Mouse (Mus musculus): ENCODE results near the gene Actg1. TPM values are rescaled to one million over a fixed set of nuclear protein-coding genes. Genes with fewer than 3 reads are reported as not detected.
A peak's percentile ranks its signal among the peaks of the same experiment; 100 is the strongest.

The Actg1 gene
- polyA plus RNA-seq, 1 experiment, result 2,484 TPM

GRCm38 (mm10) chr11:120307566-120308430 lies 40.5 kb downstream of the Actg1 start:
- TF ChIP-seq CTCF (IDR thresholded peaks at IDR 0.05; ENCODE audit: low read depth, low read length), result peak; percentile 92
- TF ChIP-seq EP300 (IDR thresholded peaks at IDR 0.05; ENCODE audit: insufficient read depth, low read depth, low read length), result 0 out of 2 replicates have a peak, but pooled peaks have one; percentile 22
- TF ChIP-seq POLR2A (IDR thresholded peaks at IDR 0.05; ENCODE audit: insufficient read depth, low read length), result no peak
- H3K9ac ChIP-seq (ENCODE audit: low read depth, poor library complexity, severe bottlenecking), result no peak overlapping the region
- H3K4me1 ChIP-seq (ENCODE audit: control insufficient read depth, insufficient read depth, low read length), result peaks cover 3% of the 10 kb centered on the region
- no peaks in the 10 kb centered on the region for H3K9me3 ChIP-seq (replicated peaks; ENCODE audit: control insufficient read depth, insufficient read depth, low read length, poor library complexity, severe bottlenecking)
- 0 out of 2 replicates have a peak overlapping the region, but pooled peaks have one; percentile 10 for H3K4me3 ChIP-seq (ENCODE audit: low read depth, low read length)
- H3K27me3 ChIP-seq (ENCODE audit: control insufficient read depth, insufficient read depth, low read length, poor library complexity, severe bottlenecking), result no peaks in the 10 kb centered on the region
- no peak overlapping the region for H3K27ac ChIP-seq (ENCODE audit: insufficient read depth, low read length)
- H3K36me3 ChIP-seq (ENCODE audit: control insufficient read depth, insufficient read depth, low read length, poor library complexity, severe bottlenecking), result no peaks in the 10 kb centered on the region

- Histone ChIP-seq H3K9ac (ENCODE audit: low read depth, poor library complexity, severe bottlenecking) (no peak overlapping the region), H3K4me3 (ENCODE audit: low read depth, low read length) (no peak overlapping the region), H3K4me1 (ENCODE audit: control insufficient read depth, insufficient read depth, low read length) (peaks cover 3% of the 10 kb centered on the region)
These were observed 41.3 kb downstream of the Actg1 start for GRCm38 (mm10) chr11:120307132-120307413.

GRCm38 (mm10) chr11:120306366-120307131 lies 41.8 kb downstream of the Actg1 start:
- TF ChIP-seq POLR2A (IDR thresholded peaks at IDR 0.05; ENCODE audit: insufficient read depth, low read length), result no peak
- TF ChIP-seq EP300 (IDR thresholded peaks at IDR 0.05; ENCODE audit: insufficient read depth, low read depth, low read length), result no peak
- no peak for TF ChIP-seq CTCF (IDR thresholded peaks at IDR 0.05; ENCODE audit: low read depth, low read length)
- Histone ChIP-seq H3K27me3 (ENCODE audit: control insufficient read depth, insufficient read depth, low read length, poor library complexity, severe bottlenecking) (no peaks in the 10 kb centered on the region), H3K4me3 (ENCODE audit: low read depth, low read length) (no peak overlapping the region), H3K9me3 (replicated peaks; ENCODE audit: control insufficient read depth, insufficient read depth, low read length, poor library complexity, severe bottlenecking) (no peaks in the 10 kb centered on the region), H3K9ac (ENCODE audit: low read depth, poor library complexity, severe bottlenecking) (no peak overlapping the region), H3K27ac (ENCODE audit: insufficient read depth, low read length) (no peak overlapping the region), H3K36me3 (ENCODE audit: control insufficient read depth, insufficient read depth, low read length, poor library complexity, severe bottlenecking) (no peaks in the 10 kb centered on the region), H3K4me1 (ENCODE audit: control insufficient read depth, insufficient read depth, low read length) (peaks cover 3% of the 10 kb centered on the region)

More at GRCm38 (mm10) chr11:120307132-120307413, 41.3 kb downstream of the Actg1 start:
- no peaks in the 10 kb centered on the region for H3K9me3 ChIP-seq (replicated peaks; ENCODE audit: control insufficient read depth, insufficient read depth, low read length, poor library complexity, severe bottlenecking)
- H3K36me3 ChIP-seq (ENCODE audit: control insufficient read depth, insufficient read depth, low read length, poor library complexity, severe bottlenecking), result no peaks in the 10 kb centered on the region
- no peaks in the 10 kb centered on the region for H3K27me3 ChIP-seq (ENCODE audit: control insufficient read depth, insufficient read depth, low read length, poor library complexity, severe bottlenecking)
- no peak for TF ChIP-seq POLR2A (IDR thresholded peaks at IDR 0.05; ENCODE audit: insufficient read depth, low read length)
- no peak for TF ChIP-seq CTCF (IDR thresholded peaks at IDR 0.05; ENCODE audit: low read depth, low read length)
- no peak for TF ChIP-seq EP300 (IDR thresholded peaks at IDR 0.05; ENCODE audit: insufficient read depth, low read depth, low read length)
- H3K27ac ChIP-seq (ENCODE audit: insufficient read depth, low read length), result no peak overlapping the region

DNA sequence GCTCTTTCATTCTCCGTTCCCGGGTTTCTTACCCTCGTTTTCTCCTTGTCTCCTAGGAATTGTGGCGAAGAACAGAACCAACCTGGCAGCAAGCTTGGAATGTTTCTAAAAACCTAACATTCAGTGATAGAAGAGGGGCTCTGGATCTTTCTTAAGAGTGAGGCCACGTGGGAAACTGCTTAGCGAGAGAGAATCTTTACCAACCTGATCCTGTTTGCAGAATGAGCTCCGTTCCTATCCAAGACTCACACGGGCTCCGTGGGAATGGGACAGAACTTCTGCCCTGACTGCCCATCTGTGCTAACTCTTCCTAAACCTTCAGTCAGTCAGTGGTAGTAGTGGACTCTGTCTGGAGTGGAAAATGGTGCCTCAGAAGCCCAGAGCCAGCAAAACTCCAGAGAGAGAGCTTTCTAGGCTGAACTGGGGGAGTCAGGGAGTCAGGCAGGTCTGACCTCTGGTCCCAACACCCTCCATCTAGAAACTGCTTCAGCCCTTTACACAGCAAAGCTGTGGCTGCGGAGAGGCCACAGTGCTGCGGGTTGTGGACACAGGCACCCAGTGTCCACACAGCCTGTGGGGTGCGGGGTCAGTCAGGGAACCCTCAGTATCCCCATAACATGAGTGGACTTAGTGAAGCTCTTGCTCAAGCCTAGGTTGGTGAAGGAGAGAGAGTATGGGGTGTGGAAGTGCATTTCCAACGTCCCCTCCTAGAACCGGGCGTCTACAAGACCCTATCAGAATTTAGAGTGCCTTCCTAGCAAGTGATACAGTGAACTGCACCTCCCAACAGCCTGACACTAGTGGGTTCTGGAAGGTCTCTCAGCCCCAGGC lies 42.6 kb downstream of the Actg1 start:
- Histone ChIP-seq H3K9me3 (replicated peaks; ENCODE audit: control insufficient read depth, insufficient read depth, low read length, poor library complexity, severe bottlenecking) (no peaks in the 10 kb centered on the region), H3K27me3 (ENCODE audit: control insufficient read depth, insufficient read depth, low read length, poor library complexity, severe bottlenecking) (no peaks in the 10 kb centered on the region), H3K27ac (ENCODE audit: insufficient read depth, low read length) (no peak overlapping the region), H3K36me3 (ENCODE audit: control insufficient read depth, insufficient read depth, low read length, poor library complexity, severe bottlenecking) (no peaks in the 10 kb centered on the region), H3K9ac (ENCODE audit: low read depth, poor library complexity, severe bottlenecking) (peak overlapping the region; percentile 87), H3K4me1 (ENCODE audit: control insufficient read depth, insufficient read depth, low read length) (peaks cover 3% of the 10 kb centered on the region), H3K4me3 (ENCODE audit: low read depth, low read length) (peak overlapping the region; percentile 75)
- TF ChIP-seq EP300 (IDR thresholded peaks at IDR 0.05; ENCODE audit: insufficient read depth, low read depth, low read length), result no peak
- no peak for TF ChIP-seq CTCF (IDR thresholded peaks at IDR 0.05; ENCODE audit: low read depth, low read length)
- no peak for TF ChIP-seq POLR2A (IDR thresholded peaks at IDR 0.05; ENCODE audit: insufficient read depth, low read length)

DNA sequence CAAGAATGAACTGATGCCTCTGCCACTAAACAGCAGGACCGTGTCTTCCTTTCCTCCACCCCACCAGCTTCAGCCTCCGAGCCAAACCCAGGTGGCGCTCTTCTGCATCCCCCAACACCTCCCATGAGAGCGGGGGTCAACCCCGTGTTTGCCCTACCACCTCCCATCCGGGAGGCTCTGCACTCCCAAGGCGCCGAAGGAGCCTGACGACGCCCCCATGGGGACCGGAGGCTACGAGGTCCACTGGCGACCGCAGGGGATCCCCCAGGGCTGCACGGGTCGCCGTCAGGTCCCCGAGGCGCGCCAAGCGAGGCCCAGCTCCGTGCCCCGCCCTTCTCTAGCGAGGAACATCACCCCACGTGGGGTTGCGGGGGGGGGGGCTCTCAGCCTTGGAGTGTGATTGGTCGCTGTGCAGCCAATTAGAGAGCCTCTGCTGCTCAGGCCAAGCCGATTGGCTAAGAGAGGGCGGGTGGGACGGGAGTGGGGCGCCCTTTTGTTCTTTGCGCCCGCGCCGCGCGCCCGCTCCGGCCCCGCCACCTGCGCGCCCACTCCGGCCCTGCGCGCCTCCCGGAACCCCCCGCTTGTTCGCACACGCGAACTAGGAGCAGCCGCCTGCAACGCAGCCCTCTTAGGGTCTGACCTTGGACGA lies 43.3 kb downstream of the Actg1 start:
- Histone ChIP-seq H3K36me3 (ENCODE audit: control insufficient read depth, insufficient read depth, low read length, poor library complexity, severe bottlenecking) (no peaks in the 10 kb centered on the region), H3K9ac (ENCODE audit: low read depth, poor library complexity, severe bottlenecking) (peak overlapping the region; percentile 87), H3K27me3 (ENCODE audit: control insufficient read depth, insufficient read depth, low read length, poor library complexity, severe bottlenecking) (no peaks in the 10 kb centered on the region), H3K4me3 (ENCODE audit: low read depth, low read length) (peak overlapping the region; percentile 75), H3K9me3 (replicated peaks; ENCODE audit: control insufficient read depth, insufficient read depth, low read length, poor library complexity, severe bottlenecking) (no peaks in the 10 kb centered on the region), H3K4me1 (ENCODE audit: control insufficient read depth, insufficient read depth, low read length) (peaks cover 3% of the 10 kb centered on the region), H3K27ac (ENCODE audit: insufficient read depth, low read length) (no peak overlapping the region)
- TF ChIP-seq EP300 (IDR thresholded peaks at IDR 0.05; ENCODE audit: insufficient read depth, low read depth, low read length) (0 out of 2 replicates have a peak, but pooled peaks have one; percentile 28), CTCF (IDR thresholded peaks at IDR 0.05; ENCODE audit: low read depth, low read length) (peak; percentile 48), POLR2A (IDR thresholded peaks at IDR 0.05; ENCODE audit: insufficient read depth, low read length) (no peak)
